11 mouse cellular contexts compared by ENCODE assay signal in the genomic region with DNA sequence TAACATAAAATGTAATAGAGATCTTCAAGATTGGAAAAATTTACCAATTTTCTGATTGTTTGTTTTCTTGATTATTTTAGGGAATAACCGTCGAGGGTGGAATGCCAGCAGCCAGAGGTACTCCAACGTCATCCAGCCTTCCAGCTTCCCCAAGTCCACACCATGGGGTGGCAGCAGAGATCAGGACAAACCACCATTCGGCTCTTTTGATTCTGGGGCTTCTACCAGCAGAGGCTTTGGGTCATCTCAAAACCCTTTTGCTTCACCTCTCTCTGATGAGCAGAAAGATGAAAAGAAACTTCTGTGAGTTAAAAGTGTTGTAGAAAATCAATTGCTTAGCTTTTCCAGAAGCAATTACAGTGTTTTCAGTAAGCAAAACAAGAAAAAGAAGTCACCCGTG. TPM values are rescaled to one million over a fixed set of nuclear protein-coding genes. Genes with fewer than 3 reads are reported as not detected.
DNase-seq lines count a peak whose midpoint lies in the region; ATAC-seq and TF ChIP-seq lines count a peak whose summit lies in the region.
"Had no signal": no experiment of that assay in that cellular context is flagged by ENCODE, and none has a peak within 500 bp of the region (broad histone marks: within the 10 kb centered on the region; RNA-seq: fewer than 3 reads in every experiment).

No protein-coding gene starts in this region.

- DNase-seq in cerebellum, postnatal 10 days, result peak; percentile 39 to 44
- no peak for DNase-seq in cerebellum, postnatal 4 days (ENCODE audit: low spot score in 2 of 2)
- DNase-seq in kidney, postnatal 0 days (ENCODE audit: low spot score), result peak; percentile 56
- DNase-seq in kidney, adult 11 months, result no peak
- peak; percentile 39 to 61 for DNase-seq in right cerebral cortex, postnatal 10 days (ENCODE audit: low spot score in 2 of 2)
- no peak for DNase-seq in right cerebral cortex, postnatal 25 days
- peak; percentile 40 for DNase-seq in right cerebral cortex, postnatal 4 days
- no peak for DNase-seq in layer of hippocampus, postnatal 36 days
- DNase-seq: adrenal gland, adult 8-10 months had no signal

- H3K9ac ChIP-seq in kidney, postnatal 0 days (ENCODE audit: low read depth, low read length), result no peak overlapping the region
- H3K9ac ChIP-seq: limb, embryonic 15.5 days had no signal

- H3K4me3 ChIP-seq in kidney, postnatal 0 days (replicated peaks; ENCODE audit: low read depth, low read length), result no peak overlapping the region
- H3K4me3 ChIP-seq: limb, embryonic 15.5 days; myocyte had no signal

- H3K4me1 ChIP-seq in kidney, postnatal 0 days (replicated peaks; ENCODE audit: insufficient read depth, low read length), result peaks cover 3% of the 10 kb centered on the region; the same call in 1 of the 2 replicates

- ATAC-seq in kidney, postnatal 0 days (replicated peaks; ENCODE audit: low FRiP score, low read depth), result no peak

- H3K4me2 ChIP-seq in kidney, postnatal 0 days (ENCODE audit: low read length), result no peak overlapping the region
- H3K4me2 ChIP-seq: limb, embryonic 15.5 days had no signal

- peak; percentile 51; the same call in 1 of the 2 replicates for TF ChIP-seq CTCF in kidney, postnatal 0 days (IDR thresholded peaks at IDR 0.05; ENCODE audit: low read depth)

- H3K27ac ChIP-seq in kidney, postnatal 0 days, result no peak overlapping the region
- H3K27ac ChIP-seq: limb, embryonic 15.5 days had no signal

- 0 out of 2 replicates have a peak, but pooled peaks cover 5% of the 10 kb centered on the region for H3K36me3 ChIP-seq in kidney, postnatal 0 days (ENCODE audit: insufficient read depth, low read length)

- no peaks in the 10 kb centered on the region for H3K9me3 ChIP-seq in kidney, postnatal 0 days (replicated peaks; ENCODE audit: low read length)
- H3K9me3 ChIP-seq: limb, embryonic 15.5 days had no signal

- WGBS in kidney, postnatal 0 days, result 49% methylated on average over 5 of the region's 5 CpGs

- H3K27me3 ChIP-seq in kidney, postnatal 0 days (ENCODE audit: insufficient read depth, low read length), result no peaks in the 10 kb centered on the region
- H3K27me3 ChIP-seq: limb, embryonic 15.5 days had no signal

RNA-seq across cellular contexts. Expression of a gene that starts 2.5 kb away (rescaled TPM):
- 11.2 and 11.7 TPM in 2 replicates for polyA plus RNA-seq in kidney, postnatal 0 days (2015; fragmentation: Nextera tagmentation; extraction: Ambion mirVana)
- 10 to 100 TPM in 1 of 2 experiments, 1 to 10 TPM in 1; 9.8 to 12.1 TPM for total RNA-seq in layer of hippocampus, postnatal 36 days (2021)

Comparison
In these comparisons a context has a peak if more than half of its experiments do, and no peak if none do; other contexts are left out.
1. DNase-seq: peak in cerebellum, postnatal 10 days (2 of 2), kidney, postnatal 0 days (single experiment), right cerebral cortex, postnatal 10 days (2 of 2) and right cerebral cortex, postnatal 4 days (single experiment); none in cerebellum, postnatal 4 days (0 of 2), kidney, adult 11 months (single experiment), right cerebral cortex, postnatal 25 days (single experiment) and layer of hippocampus, postnatal 36 days (0 of 2).